Mouse (Mus musculus) cerebellum, adult 9-10 months (tissue): ENCODE measurements around the gene Fbxo45.
"Not testable (repeated sequence)": the region's sequence is repeated elsewhere in the genome, so short reads cannot be mapped to it uniquely, and the experiment has no call there.

ENCODE experiments used
- DNase-seq: peaks from one replicate; pipeline ENCODE4 v3.0.0; 2022

The Fbxo45 gene

DNA sequence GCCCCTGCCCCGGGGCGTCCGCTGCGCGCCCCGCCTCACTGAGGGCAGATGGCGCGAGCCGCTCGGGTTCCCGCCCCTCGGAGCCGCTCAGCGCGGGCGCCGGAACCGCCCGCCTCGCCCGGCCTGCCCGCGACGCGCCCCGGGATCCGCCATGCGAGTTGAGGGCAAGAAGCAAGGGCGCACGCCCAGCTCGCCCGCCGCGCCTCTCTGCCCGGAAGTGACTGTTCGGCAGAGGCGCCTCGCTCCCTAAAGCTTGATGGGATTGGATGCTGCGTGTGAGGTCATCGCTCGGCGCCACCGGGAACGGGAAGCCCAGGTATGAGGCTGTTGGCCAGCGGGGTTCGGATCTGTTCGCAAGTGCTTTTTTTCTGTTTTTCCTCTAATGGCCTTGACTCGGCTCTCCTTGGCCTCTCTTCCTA lies at the start of gene Fbxo45, which contains the start of gene Wdr53:
Gene Fbxo45, minus strand, starts transcription at position 207 of the 419 bp plus-strand sequence.
Gene Wdr53, plus strand, starts transcription at position 276 of the 419 bp plus-strand sequence.
- peak; percentile 98 for DNase-seq

- DNase-seq: no peak
Measured at GRCm38 (mm10) chr16:32291821-32292220, 44.9 kb upstream of the Fbxo45 start.

- DNase-seq: no peak
Measured at GRCm38 (mm10) chr16:32282608-32283007, 35.6 kb upstream of the Fbxo45 start.

GRCm38 (mm10) chr16:32280211-32280610 lies 33.3 kb upstream of the Fbxo45 start:
- no peak for DNase-seq

DNA sequence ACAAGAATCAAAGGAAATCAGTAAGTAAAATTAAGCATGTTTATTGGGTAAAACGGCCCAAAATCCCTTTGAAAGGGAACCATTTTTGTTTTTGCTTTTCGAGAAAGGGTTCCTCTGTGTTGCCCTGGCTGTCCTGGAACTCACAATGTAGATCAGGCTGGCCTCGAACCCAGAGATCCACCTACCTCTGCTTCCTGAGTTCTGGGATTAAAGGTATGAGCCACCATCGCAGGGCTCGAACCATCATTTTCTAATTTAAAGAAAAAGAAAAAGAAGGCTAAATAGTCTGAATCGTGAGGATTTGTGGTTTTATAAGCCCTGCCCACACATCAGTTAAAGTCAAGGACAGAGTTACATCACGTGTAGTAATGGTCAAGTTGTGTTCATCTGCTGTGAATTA lies 31.4 kb upstream of the Fbxo45 start:
- DNase-seq: peak; percentile 25

GRCm38 (mm10) chr16:32277308-32278256 lies 30.6 kb upstream of the Fbxo45 start, which contains the start of gene Rnf168:
Gene Rnf168 (plus strand): TSS chr16:32277459.
- DNase-seq: peak; percentile 89

DNA sequence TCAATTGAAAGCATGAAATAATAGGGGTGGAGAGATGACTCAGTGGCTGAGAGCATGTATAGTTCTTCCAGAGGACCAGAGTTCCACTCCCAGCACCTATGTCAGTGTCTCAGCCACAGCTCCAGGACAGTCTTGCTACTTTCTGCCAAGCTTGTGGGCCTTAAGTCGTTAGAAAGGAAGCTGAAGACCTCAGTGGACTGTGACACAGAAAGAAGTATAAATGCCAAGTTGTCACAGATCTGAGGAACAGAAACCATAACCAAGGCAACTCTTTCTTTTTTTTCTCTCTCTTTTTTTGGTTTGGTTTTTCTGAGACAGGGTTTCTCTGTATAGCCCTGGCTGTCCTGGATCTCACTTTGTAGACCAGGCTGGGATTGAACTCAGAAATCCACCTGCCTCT lies 28.9 kb upstream of the Fbxo45 start:
- no peak for DNase-seq

DNA sequence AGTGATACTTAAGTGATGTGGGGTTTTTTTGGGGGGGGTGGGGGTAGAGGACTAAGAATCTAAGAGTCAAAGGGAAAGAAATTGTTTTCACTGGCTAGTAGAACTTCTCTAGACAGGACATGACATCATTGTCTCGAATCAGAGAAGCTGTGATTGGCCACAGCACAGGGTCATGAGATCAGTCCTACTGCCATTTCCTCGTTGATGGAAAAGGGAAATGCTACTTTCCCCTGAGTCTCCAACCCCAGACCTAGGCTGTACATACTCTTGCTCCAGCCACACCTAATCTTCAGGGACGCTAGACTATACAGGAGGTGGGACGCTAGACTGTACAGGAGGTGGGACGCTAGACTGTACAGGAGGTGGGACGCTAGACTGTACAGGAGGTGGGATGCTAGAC lies 28.1 kb upstream of the Fbxo45 start:
- no peak for DNase-seq

GRCm38 (mm10) chr16:32273338-32273737 lies 26.4 kb upstream of the Fbxo45 start:
- DNase-seq: no peak

DNA sequence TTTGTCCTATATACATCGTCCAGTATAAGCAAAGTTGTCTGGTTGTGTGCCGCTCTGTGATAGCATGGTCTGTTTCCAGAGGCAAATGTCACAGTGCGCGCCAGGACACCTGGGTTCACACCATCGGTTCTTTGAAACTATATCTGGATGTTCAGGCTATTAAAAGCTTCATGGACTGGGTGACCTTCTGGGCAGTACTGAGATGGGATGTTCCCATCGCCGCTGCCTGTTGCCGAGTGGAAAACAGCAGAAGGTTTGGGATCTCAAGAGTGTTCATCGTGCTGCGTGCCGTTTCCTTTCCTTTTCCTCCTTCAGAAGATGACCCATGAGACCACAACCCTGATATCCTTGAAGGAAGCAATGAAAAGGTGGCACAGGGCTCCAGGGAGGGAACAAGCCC lies 24.3 kb upstream of the Fbxo45 start, which contains the start of gene Smco1:
Gene Smco1, plus strand, starts transcription at position 178 of the 400 bp plus-strand sequence.
- DNase-seq: no peak

GRCm38 (mm10) chr16:32264225-32264624 lies 17.3 kb upstream of the Fbxo45 start:
- DNase-seq: not testable (repeated sequence)

GRCm38 (mm10) chr16:32246351-32246791 lies 587 bp downstream of the Fbxo45 start:
- DNase-seq: peak; percentile 65

- no peak for DNase-seq
Measured at GRCm38 (mm10) chr16:32243901-32244300, 3.1 kb downstream of the Fbxo45 start.

- DNase-seq: no peak
Measured at GRCm38 (mm10) chr16:32239428-32240312, 7.3 kb downstream of the Fbxo45 start.

GRCm38 (mm10) chr16:32237930-32238680 lies 8.9 kb downstream of the Fbxo45 start:
- no peak for DNase-seq

GRCm38 (mm10) chr16:32232050-32232449 lies 14.9 kb downstream of the Fbxo45 start:
- DNase-seq: not testable (repeated sequence)

DNA sequence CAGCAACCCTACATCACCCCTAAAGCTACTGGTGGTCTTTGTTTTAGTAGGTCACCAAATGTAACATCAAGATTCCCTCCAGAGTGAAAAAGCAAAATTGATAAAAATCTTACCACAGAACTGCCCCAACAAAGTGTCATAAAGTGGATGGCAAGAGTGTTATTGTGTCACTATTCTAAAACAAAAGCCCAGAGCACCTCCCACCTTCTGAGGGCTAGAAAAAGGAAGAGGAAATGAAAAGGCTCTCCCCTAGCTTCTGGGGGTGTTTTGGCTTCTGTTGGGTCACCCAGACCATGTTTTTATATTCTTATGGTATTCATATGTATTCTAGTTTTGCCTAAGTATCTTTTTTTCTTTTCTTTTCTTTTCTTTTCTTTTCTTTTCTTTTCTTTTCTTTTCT lies 24.6 kb downstream of the Fbxo45 start:
- DNase-seq: no peak

DNA sequence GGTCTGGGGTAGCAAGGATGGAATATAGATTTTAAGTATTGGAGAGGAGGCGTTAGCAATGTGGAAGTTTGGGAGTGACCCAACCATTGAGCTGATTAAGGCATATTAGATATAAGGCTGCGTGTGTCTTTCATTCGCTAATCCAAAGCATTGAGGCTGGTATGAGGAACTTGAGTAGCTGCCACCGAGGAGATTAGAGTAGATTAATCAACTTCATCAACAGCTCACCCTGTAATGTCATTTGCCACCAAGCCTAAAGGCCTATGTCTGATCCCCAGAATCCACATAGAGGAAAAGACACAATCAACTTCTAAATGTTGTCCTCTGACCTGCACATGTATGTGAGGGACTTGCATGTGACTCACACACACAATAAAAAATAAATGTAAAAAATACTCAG lies 25.2 kb downstream of the Fbxo45 start:
- DNase-seq: no peak

GRCm38 (mm10) chr16:32214804-32215576 lies 32.0 kb downstream of the Fbxo45 start:
- no peak for DNase-seq

DNA sequence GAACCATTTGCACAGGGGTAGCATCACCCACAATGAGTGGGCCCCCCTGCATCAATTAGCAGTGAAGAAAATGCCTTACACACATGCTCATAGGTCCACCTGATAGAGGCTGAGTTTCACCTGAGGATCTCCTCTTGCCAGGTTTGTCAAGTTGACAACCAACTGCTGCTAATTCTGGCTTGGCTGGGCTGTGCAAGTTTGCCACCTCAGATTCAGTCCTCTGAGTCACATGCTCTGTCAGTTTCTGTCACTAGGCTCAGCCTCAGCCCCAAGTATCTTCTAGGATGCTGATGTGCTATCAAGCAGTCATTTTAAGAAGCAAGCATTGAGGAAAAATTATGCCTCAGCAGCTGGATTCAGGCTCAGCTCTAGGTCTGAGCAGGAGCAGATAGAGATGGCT lies 32.8 kb downstream of the Fbxo45 start:
- no peak for DNase-seq

DNA sequence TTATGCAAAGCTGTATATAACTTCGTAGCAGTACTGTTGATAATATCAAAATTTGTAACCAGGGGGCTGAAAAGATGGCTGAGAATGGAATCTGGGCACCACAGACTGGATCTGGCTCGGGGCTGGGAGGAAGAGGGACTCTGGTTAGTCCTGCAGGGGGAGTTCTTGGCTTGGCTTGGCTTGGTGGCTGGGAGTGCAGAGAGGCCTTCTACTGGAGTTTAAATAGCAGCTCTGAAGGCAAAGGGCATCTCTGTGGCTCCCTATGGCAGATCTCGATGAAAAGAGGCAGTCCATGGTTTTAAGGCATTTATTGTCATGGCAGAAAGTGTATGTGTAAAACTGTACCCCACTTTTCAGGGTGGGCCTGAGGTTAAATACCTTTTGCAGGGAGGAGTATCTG lies 42.1 kb downstream of the Fbxo45 start:
- DNase-seq: no peak

DNA sequence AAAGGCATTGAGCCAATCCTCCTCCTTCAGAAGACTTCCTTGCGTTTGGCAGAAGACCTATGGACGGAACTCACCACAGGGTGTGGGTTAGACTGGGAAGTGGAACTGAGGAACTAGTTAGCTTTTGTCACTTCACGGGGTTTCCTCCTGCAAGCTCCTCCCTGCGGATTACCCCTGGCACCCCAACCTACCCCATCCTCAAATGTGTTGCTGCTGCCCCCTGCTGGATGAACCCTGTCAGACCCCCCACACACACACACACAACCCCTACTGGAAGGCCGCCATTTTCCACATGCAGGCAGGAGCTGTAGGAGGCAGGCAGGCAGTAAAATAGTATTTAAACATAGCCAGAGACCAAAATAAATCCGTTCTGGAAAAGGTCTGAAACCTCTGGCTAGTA lies 44.3 kb downstream of the Fbxo45 start:
- DNase-seq: peak; percentile 31
